Mouse (Mus musculus): ENCODE measurements around the gene Nfe2. TPM values are rescaled to one million over a fixed set of nuclear protein-coding genes. Genes with fewer than 3 reads are reported as not detected.
"Not testable (repeated sequence)": the region's sequence is repeated elsewhere in the genome, so short reads cannot be mapped to it uniquely, and the experiment has no call there.

Nfe2 gene
- polyA plus RNA-seq, 1 experiment from 2014 or later = 3.5 TPM

DNA sequence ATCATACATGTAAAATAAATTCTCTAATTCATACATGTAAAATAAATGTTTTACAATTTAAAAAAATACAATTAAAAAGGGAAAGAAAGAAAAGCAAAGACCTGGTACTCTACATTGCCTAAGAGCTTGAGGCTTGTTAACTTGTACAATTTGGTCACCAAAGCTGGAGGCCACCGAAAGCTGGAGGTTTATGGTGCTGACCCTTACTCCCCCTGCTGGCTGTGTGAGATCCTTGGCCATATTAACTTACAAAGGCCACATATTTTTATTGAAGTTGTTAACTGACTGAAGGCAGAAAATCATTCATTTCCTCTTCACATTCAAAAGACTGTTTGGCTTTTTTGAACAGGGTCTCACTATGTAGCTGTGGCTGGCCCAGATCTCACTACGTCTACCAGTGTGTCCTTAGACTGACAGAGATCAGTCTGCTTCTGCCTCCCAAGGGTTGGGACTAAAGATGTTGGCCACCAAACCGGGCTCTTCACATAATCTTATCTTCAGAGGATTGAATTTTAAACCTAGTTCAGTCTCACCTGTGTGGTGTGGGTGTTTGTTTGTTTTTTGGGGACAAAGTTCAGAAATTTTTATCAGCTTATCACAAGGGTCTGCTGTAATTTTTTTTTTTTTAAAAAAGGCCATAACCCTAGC is 22.7 kb upstream of the Nfe2 start:
- no peak overlapping the region for H3K27ac ChIP-seq
- no peak overlapping the region for H3K4me3 ChIP-seq (ENCODE audit: inconsistent target)
- WGBS (ENCODE audit: missing documents) = 55% methylated on average over 3 of the region's 3 CpGs
- H3K79me2 ChIP-seq (ENCODE audit: inconsistent target) = peaks cover 100% of the 10 kb centered on the region
- no peaks in the 10 kb centered on the region for H3K36me3 ChIP-seq (ENCODE audit: inconsistent target)

DNA sequence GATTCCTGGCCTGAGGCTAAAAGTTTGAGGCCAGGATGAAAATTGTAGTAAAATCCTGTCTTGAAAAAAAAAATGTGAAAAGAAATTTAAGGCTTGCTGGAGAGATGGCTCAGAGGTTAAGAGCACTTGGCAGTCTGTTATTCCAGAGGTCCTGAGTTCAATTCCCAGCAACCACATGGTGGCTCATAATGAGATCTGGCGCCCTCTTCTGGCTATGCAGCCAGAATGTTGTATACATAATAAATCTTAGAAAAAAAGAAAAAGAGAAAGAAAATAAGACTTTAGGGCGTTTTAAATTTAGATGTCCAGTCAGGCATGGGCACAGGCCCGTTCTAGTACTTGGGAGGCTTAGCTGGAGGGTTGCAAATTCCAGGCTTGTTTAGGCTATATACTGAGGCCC is 21.5 kb upstream of the Nfe2 start:
- H3K36me3 ChIP-seq (ENCODE audit: inconsistent target) = no peaks in the 10 kb centered on the region
- peaks cover 100% of the 10 kb centered on the region for H3K79me2 ChIP-seq (ENCODE audit: inconsistent target)
- WGBS (ENCODE audit: missing documents) = 42% methylated on average over 3 of the region's 3 CpGs
- no peak overlapping the region for H3K4me3 ChIP-seq (ENCODE audit: inconsistent target)
- H3K27ac ChIP-seq = no peak overlapping the region

DNA sequence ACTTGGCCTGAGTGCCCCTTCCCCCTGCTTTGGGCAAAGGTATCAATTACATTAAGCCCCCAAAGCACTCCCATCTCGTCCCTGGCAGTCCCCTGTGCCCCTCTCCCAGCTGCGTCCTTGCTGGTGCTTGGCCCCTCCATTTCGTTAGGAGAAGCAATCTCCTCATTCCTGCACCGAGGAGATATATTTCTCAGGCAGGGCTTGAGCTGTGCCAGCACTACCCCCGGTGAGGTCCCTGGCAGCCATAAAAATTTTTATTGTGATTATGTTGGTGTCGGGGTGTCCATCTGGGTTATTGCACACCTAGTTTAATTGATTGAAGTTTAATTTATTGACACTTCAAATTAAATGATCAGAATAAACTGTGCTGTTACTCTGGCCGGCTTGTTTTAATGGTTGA is 19.7 kb upstream of the Nfe2 start:
- Histone ChIP-seq H3K36me3 (ENCODE audit: inconsistent target) (no peaks in the 10 kb centered on the region), H3K79me2 (ENCODE audit: inconsistent target) (peaks cover 100% of the 10 kb centered on the region), H3K4me3 (ENCODE audit: inconsistent target) (no peak overlapping the region), H3K27ac (no peak overlapping the region)
- 82% methylated on average over 7 of the region's 7 CpGs for WGBS (ENCODE audit: missing documents)

DNA sequence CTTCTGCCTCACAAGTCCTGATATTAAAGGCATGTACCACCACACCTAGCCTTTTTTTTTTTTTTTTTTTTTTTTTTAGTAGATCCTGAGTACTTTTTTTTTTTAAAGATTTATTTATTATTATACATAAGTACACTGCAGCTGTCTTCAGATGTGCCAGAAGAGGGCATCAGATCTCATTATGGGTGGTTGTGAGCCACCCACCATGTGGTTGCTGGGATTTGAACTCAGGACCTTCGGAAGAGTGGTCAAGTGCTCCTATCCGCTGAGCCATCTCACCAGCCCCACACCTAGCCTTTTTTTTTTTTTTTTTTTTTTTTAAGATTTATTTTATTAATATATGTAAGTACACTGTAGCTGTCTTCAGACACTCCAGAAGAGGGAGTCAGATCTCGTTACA is 17.7 kb upstream of the Nfe2 start:
- no CpG with 5 or more reads among the region's 3 CpGs for WGBS (ENCODE audit: missing documents)
- H3K36me3 ChIP-seq (ENCODE audit: inconsistent target); H3K27ac ChIP-seq; H3K4me3 ChIP-seq (ENCODE audit: inconsistent target): not testable (repeated sequence)
- peaks cover 83% of the 10 kb centered on the region for H3K79me2 ChIP-seq (ENCODE audit: inconsistent target)

DNA sequence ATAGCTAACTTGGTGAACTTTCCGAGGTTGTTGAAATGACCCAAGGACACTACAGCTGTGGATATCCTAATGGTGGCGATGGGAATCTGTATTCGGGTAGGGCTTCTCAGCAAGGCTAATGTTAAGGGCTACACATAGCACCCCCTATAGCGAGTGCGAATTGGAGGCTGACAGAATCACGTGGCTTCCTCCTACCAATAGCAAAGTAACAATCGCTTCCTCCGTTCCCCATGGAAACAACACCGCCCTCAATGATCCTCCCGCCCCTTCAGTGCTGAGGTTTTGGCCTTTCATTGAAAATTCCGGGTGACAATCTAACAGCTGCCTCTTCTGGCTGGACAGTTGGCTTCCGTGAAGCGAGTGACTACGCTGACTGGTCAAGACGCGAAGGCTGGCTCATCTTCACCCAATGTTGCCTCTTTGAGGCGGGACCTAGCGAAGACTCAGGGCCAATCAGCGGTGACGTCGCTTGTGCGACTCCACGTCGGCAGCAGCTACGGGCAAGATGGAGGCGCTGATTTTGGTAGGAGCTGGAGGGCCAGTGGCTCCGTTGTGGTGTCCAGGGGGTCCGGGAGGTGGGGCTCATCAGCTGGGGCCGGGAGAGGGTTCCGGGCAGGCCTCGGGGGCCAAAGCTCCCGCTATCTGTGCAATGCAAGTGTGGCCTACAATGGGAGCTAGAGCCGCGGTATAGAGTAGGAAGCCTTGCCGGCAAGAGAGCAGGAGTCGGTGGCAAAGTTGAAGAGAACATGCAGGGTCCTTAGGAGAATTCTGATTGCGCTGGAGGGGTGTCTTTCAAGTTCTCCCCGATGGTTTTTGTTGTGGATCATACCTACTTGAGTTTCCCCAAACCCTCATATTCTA is 14.4 kb upstream of the Nfe2 start, which contains the start of gene Copz1:
Gene Copz1, plus strand, starts transcription at position 296 of the 861 bp plus-strand sequence.
- H3K79me2 ChIP-seq (ENCODE audit: inconsistent target) = peaks cover 50% of the 10 kb centered on the region
- peak within 1 kb of the TSS; percentile 97 for H3K4me3 ChIP-seq (ENCODE audit: inconsistent target)
- peak within 1 kb of the TSS; percentile 64 for H3K27ac ChIP-seq
- H3K36me3 ChIP-seq (ENCODE audit: inconsistent target) = no peaks in the 10 kb centered on the region
- under 1% methylated on average over 38 of the region's 38 CpGs for WGBS (ENCODE audit: missing documents)

DNA sequence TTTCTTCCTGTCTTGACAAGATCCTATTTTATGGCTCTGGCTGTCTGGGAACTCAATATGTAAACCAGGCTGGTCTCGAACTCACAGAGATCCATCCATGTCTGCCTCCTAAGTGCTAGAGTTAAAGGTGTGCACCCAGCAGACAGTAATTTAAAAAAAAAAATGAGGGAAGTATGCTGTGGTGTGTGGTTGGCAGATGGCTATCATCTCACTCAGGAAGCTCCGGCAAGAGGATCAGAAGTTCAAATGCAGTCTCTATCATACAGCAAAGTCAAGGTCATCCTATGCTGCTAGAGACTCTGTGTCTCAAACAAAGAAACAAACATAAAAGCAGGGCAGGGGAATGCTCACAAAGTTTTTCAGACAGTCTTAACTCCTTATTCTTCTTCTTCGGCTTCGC is 10.7 kb upstream of the Nfe2 start:
- Histone ChIP-seq H3K79me2 (ENCODE audit: inconsistent target) (peaks cover 13% of the 10 kb centered on the region), H3K4me3 (ENCODE audit: inconsistent target) (no peak overlapping the region), H3K36me3 (ENCODE audit: inconsistent target) (no peaks in the 10 kb centered on the region), H3K27ac (no peak overlapping the region)
- 85% methylated on average over 3 of the region's 4 CpGs for WGBS (ENCODE audit: missing documents)

DNA sequence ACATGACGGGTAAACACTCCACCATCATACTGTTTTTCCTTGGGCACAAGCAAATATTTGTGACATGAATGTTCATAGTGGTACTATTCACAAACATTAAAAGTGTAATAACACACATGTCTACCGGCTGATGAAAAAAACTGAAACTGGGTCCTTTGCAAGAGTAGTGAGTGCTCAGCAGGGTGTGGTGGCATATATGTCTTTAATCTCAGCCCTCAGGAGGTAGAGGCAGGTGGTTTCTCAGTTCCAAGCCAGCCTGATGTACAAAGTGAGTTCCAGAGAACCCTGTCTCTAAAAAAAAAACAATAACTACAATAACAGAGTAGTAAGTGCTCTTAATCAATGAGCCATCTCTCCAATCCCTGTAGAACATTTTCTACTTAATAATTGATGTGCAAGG is 6.6 kb upstream of the Nfe2 start:
- 100% methylated on average over 2 of the region's 2 CpGs for WGBS (ENCODE audit: missing documents)
- no peak overlapping the region for H3K27ac ChIP-seq
- H3K36me3 ChIP-seq (ENCODE audit: inconsistent target) = no peaks in the 10 kb centered on the region
- no peaks in the 10 kb centered on the region for H3K79me2 ChIP-seq (ENCODE audit: inconsistent target)
- H3K4me3 ChIP-seq (ENCODE audit: inconsistent target) = no peak overlapping the region

DNA sequence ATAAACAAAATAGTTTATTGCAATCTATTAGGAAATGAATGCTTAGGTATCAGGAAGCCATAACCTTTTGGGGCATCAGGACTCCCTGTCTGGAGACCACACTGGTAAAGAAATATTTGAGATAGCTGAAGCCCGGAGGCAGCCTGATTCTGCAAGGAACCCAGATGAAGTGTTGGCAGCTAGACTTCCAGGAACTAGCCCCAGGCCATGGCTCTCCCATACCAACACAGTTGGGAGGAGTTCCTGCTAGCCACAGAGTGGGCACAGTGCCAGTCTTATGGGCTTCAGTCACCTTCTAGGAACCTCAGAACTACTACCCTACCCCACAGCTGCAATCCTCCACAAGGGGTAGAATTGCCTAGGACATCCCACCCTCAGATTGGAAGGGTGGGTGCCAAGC is 1.8 kb upstream of the Nfe2 start:
- Histone ChIP-seq H3K79me2 (ENCODE audit: inconsistent target) (no peaks in the 10 kb centered on the region), H3K27ac (peak overlapping the region; percentile 32), H3K36me3 (ENCODE audit: inconsistent target) (no peaks in the 10 kb centered on the region), H3K4me3 (ENCODE audit: inconsistent target) (peak overlapping the region; percentile 4; the same call in 1 of the 2 replicates)
- WGBS (ENCODE audit: missing documents) = 0% methylated on average over 1 of the region's 1 CpGs

DNA sequence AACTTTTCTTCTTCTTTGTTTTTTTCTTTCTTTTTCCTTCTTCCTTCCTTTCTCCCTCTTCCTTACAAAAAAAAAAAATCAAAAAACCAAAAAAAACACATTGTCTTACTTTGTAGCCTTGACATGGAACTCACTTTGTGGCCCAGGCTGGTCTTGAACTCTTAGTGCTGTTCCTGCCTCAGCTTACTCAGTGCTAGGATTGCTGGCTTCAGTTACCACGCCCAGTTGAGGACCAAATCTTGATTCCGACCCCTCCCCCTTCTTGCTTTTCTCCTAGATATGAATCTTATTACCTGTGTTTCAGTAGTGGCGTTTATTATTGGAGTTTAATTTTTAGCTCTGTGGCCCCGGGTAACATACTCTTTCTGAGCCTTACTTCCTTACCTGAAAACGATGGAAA is 959 bp upstream of the Nfe2 start:
- H3K36me3 ChIP-seq (ENCODE audit: inconsistent target) = no peaks in the 10 kb centered on the region
- no peak overlapping the region for H3K27ac ChIP-seq
- no peak overlapping the region for H3K4me3 ChIP-seq (ENCODE audit: inconsistent target)
- peaks cover 6% of the 10 kb centered on the region; the same call in 1 of the 2 replicates for H3K79me2 ChIP-seq (ENCODE audit: inconsistent target)
- WGBS (ENCODE audit: missing documents) = 20% methylated on average over 5 of the region's 5 CpGs

DNA sequence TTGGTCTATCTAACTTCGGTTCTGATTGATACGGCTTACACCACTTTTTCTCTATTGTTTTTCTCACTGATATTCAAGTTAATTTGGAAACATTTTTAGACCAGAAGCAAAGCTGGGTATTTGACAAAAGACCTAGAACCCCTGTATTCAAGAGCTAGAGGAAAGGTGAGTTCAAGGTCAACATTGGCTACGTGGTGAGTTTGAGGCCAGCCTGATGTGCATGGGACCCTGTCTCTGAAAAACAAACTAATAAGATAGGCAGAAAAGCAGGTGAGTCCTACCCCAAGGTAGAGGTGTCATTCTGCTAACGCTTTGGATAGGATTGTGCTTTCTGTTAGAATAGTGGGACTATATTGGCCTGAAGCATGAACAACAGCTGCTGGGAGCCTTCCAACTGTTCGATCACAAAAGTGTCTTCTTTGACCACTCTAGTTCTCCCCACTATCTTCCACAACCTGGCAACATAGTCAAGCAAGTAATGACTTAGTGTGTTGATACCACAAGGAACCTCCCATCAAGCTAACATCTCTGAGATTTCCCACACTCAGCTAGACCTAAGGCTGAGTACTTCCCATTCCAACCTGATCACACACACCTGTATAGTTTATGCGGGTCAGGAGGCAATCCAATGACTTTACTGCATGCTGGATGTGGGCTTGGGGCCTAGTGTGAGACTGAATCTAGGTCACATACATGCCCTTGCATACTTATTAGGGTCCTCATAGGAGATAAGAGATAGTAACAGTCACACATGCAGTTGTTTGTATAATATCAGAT is 1.8 kb downstream of the Nfe2 start:
- WGBS (ENCODE audit: missing documents) = 72% methylated on average over 6 of the region's 6 CpGs
- Histone ChIP-seq H3K79me2 (ENCODE audit: inconsistent target) (peaks cover 6% of the 10 kb centered on the region; the same call in 1 of the 2 replicates), H3K27ac (no peak overlapping the region), H3K36me3 (ENCODE audit: inconsistent target) (no peaks in the 10 kb centered on the region), H3K4me3 (ENCODE audit: inconsistent target) (no peak overlapping the region)

DNA sequence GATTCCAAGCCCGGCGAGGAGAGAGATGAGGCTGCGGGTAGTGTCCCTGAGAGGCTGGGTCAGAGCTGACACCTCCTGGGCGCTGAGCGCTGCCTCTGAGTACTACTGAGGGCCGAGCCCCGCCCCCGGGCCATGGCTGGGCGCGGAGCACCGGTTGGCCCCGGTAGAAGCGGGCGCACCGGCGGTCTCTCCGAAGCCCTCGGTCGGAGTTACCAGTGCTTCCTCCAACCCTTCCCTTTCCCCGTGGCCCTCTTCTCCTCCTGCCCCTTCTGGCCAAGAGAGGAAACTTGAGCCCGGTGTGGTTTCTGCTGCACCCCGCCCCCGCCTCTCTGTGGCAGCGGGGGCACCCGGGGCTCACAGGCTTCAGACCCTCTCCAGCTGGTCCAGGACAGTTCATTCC is 3.0 kb downstream of the Nfe2 start:
- Histone ChIP-seq H3K27ac (no peak overlapping the region), H3K79me2 (ENCODE audit: inconsistent target) (peaks cover 6% of the 10 kb centered on the region; the same call in 1 of the 2 replicates), H3K4me3 (ENCODE audit: inconsistent target) (peak overlapping the region; percentile 29), H3K36me3 (ENCODE audit: inconsistent target) (no peaks in the 10 kb centered on the region)
- WGBS (ENCODE audit: missing documents) = 3% methylated on average over 25 of the region's 25 CpGs

DNA sequence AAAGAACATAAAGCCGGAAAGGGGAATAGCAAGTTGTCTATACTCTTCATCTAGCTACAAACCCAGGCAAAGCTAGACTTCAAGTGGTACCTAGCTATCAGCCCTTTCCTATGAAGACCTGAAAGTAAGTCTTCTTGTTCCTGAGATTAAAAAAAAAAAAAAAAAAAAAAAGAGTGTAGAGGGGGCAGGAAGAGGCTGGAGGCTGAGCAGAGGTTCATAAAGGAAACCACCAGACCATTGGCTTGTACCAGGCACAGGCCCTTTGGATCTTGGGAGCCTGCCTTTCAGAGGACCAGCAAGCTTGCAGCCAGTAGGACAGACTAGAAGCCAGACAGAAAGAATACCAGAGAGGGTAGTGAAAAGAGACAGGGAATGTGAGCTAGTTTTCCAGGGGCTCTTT is 4.9 kb downstream of the Nfe2 start:
- Histone ChIP-seq H3K79me2 (ENCODE audit: inconsistent target) (peaks cover 6% of the 10 kb centered on the region; the same call in 1 of the 2 replicates), H3K4me3 (ENCODE audit: inconsistent target) (no peak overlapping the region), H3K27ac (no peak overlapping the region), H3K36me3 (ENCODE audit: inconsistent target) (0 out of 2 replicates have a peak, but pooled peaks cover 3% of the 10 kb centered on the region)
- WGBS (ENCODE audit: missing documents) = 54% methylated on average over 1 of the region's 1 CpGs

DNA sequence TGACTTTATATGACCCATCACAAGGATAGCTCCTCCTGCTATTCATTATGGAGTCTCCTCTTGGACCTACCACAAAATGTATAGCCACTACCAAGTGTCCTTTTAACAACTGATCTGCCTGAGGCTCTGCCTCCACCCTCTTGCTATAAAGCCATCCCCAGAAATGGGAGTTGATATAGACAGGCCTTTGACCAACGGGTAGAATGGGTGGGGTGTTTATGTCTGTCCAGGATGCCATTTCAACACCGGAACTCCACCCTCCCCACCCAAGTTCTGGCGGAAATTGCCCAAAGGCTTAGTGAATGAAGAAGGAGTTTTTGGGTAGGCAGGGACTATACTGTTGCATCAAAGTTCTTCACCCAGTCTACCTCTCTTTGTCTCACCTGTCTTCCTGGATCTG is 5.5 kb downstream of the Nfe2 start:
- no peak overlapping the region for H3K4me3 ChIP-seq (ENCODE audit: inconsistent target)
- peaks cover 6% of the 10 kb centered on the region; the same call in 1 of the 2 replicates for H3K79me2 ChIP-seq (ENCODE audit: inconsistent target)
- 28% methylated on average over 3 of the region's 3 CpGs for WGBS (ENCODE audit: missing documents)
- H3K27ac ChIP-seq = no peak overlapping the region
- peaks cover 9% of the 10 kb centered on the region; the same call in 1 of the 2 replicates for H3K36me3 ChIP-seq (ENCODE audit: inconsistent target)

DNA sequence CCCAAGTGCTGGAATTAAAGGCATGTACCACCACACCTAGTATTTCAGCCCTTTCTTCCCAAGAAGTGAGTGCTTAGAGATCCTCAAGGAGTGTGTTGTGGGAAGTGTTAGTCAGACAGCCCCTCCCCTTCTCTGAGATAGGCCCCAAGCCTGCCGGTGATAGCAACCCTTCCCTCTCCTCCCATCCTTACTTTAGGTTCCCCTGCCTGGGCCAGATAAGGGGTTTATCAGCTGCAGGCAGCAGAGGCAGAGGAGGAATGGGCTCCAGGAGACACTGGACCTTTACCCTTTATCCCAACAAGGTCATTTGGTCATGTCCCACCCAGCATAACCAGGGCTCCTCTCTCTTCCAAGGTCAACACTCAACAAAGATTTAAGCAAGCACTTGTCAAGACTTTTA is 6.6 kb downstream of the Nfe2 start:
- 40% methylated on average over 1 of the region's 1 CpGs for WGBS (ENCODE audit: missing documents)
- no peak overlapping the region for H3K4me3 ChIP-seq (ENCODE audit: inconsistent target)
- peaks cover 19% of the 10 kb centered on the region for H3K36me3 ChIP-seq (ENCODE audit: inconsistent target)
- H3K79me2 ChIP-seq (ENCODE audit: inconsistent target) = peaks cover 6% of the 10 kb centered on the region; the same call in 1 of the 2 replicates
- H3K27ac ChIP-seq = no peak overlapping the region
